Mouse (Mus musculus) small intestine, adult 2 months (tissue): ENCODE results near the gene Zfp617.

Source experiments
- CTCF ChIP-seq: fragments of 200-500 bp; IDR thresholded peaks from 2 replicates; pipeline ENCODE4 v1.5.1; 2012; ENCODE audit warnings: low read depth, mild to moderate bottlenecking, control low read depth, inconsistent platforms, low read length, moderate library complexity, mixed read lengths; ENCODE audit not compliant: insufficient replicate concordance, insufficient read length; ENCODE audit errors: extremely low read depth
- POLR2A ChIP-seq: fragments of 200-500 bp; IDR thresholded peaks from 2 replicates; pipeline ENCODE4 v1.6.1; 2012; ENCODE audit warnings: low read depth, mild to moderate bottlenecking, control low read depth, inconsistent platforms, low read length, moderate library complexity

DNA sequence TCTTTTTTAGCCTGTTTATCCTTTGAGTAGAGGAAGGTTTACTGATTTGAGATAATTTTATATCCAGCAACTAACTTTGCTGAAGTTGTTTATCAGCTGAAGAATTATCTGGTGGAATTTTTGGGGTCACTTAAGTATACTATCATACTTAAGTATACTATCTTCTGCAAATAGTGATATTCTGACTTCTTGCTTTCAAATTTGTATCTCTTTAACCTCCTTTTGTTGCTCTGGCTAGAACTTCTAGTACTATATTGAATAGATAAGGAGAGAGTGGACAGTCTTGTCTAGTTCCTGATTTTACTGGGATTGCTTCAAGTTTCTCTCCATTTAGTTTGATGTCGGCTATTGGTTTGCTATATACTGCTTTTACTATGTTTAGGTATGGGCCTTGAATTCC, 1.6 kb upstream of the Zfp617 start:
- TF ChIP-seq CTCF: no peak
- no peak for TF ChIP-seq POLR2A
